Mouse (Mus musculus): ENCODE data around the gene Gm11985. TPM values are rescaled to one million over a fixed set of nuclear protein-coding genes. Genes with fewer than 3 reads are reported as not detected.

Gm11985 gene
- polyA plus RNA-seq, 1 experiment from 2014 or later, result not detected

DNA sequence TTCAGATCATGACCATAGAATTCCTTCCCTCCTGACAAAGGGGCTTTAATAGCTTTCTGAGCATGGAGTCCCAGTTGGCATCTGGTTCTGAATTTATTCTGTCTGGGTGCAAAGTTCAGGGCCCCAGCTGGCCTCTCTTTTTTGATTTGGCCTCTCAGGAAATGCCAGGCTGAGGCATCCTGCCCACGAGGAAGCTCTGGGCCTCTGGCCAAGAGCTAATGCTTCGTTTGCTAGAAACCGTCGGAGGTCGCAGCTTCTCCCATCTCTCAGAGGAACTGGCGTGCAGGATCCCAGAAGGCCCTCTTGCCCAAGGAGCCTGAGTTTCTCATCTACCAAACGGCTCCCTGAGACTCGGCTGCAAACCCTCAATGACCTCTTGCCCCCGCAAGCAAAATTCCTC, 22.8 kb upstream of the Gm11985 start:
- Histone ChIP-seq H3K27ac (ENCODE audit: low read depth, low read length) (no peak overlapping the region), H3K9me3 (ENCODE audit: control insufficient read depth, low read length) (no peaks in the 10 kb centered on the region), H3K9ac (ENCODE audit: low read length) (no peak overlapping the region), H3K36me3 (ENCODE audit: control insufficient read depth, insufficient read depth, low read length) (no peaks in the 10 kb centered on the region), H3K4me1 (ENCODE audit: control insufficient read depth, insufficient read depth, low read length) (peaks cover 9% of the 10 kb centered on the region), H3K27me3 (ENCODE audit: control insufficient read depth, insufficient read depth, low read length) (peaks cover 28% of the 10 kb centered on the region), H3K4me3 (ENCODE audit: low read depth, low read length) (no peak overlapping the region), H3K4me2 (no peak overlapping the region)
- ATAC-seq (ENCODE audit: low FRiP score) (no peak), DNase-seq (ENCODE audit: low spot score, missing footprints) (no peak)
- 45% methylated on average over 9 of the region's 9 CpGs for WGBS

DNA sequence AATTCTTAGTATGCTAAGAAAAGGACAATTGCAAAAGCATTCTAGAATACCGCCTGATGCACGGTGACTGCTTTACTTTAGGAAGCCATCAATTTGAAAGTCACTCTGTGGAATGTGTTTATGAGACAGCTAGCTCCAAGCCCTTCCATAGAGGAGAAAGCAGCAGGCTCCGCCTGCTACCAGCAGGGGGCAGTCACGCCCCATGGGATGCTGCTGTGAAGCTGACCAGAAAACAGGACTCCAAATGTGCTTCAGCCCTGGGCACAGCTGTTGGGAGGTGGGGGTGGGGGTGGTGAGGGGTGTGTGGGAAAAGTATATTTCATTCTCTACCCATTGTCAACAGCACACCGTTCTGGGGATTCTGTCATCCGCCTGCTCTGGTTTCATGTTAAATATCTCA, 22.0 kb upstream of the Gm11985 start:
- H3K27ac ChIP-seq (ENCODE audit: low read depth, low read length), result no peak overlapping the region
- no peak overlapping the region for H3K9ac ChIP-seq (ENCODE audit: low read length)
- peaks cover 28% of the 10 kb centered on the region for H3K27me3 ChIP-seq (ENCODE audit: control insufficient read depth, insufficient read depth, low read length)
- no peaks in the 10 kb centered on the region for H3K36me3 ChIP-seq (ENCODE audit: control insufficient read depth, insufficient read depth, low read length)
- no peaks in the 10 kb centered on the region for H3K9me3 ChIP-seq (ENCODE audit: control insufficient read depth, low read length)
- peak; percentile 96 for DNase-seq (ENCODE audit: low spot score, missing footprints)
- H3K4me2 ChIP-seq, result no peak overlapping the region
- H3K4me1 ChIP-seq (ENCODE audit: control insufficient read depth, insufficient read depth, low read length), result peaks cover 9% of the 10 kb centered on the region
- 23% methylated on average over 6 of the region's 6 CpGs for WGBS
- peak; percentile 18; the same call in 1 of the 2 replicates for ATAC-seq (ENCODE audit: low FRiP score)
- H3K4me3 ChIP-seq (ENCODE audit: low read depth, low read length), result no peak overlapping the region

DNA sequence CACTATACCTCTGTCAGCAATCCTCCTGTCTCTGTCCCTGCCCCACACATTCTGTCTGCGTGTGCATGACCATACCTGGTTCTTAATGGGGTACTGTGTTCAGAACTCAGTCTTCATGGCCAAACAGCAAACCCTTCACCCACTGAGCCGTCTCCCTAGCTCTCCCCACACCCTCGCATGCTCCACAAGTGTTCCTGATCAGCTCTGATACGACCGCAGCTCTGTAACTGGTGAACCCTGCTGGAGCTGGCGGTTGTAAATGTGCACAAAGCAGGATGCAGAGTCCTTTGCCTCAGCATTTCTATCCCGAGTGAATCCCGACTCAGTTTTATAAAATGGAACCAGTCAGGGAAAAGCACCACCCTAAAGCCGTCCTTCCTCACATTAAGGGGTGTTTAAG, 15.5 kb upstream of the Gm11985 start:
- 94% methylated on average over 9 of the region's 9 CpGs for WGBS

DNA sequence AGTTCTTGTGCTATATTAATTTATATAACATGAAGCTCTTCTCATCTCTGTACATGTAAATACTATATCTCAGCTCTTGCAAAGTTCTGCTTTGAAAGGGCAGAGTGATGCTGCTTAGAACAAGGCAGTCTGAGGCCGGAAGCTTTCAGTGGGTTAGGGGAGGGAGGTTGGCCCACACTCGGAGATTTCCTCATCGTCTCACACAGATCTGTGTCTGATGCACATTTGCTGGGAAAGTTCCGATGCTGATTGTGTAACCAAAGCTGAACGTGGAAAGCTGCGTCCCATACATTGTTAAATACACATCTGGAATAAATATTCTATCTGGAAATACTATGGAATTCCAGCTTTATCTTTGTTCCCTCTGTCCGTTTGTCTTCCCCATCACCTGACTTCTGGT, 13.8 kb upstream of the Gm11985 start:
- no peaks in the 10 kb centered on the region for H3K36me3 ChIP-seq (ENCODE audit: control insufficient read depth, insufficient read depth, low read length)
- no peak overlapping the region for H3K27ac ChIP-seq (ENCODE audit: low read depth, low read length)
- no peak overlapping the region for H3K9ac ChIP-seq (ENCODE audit: low read length)
- H3K4me3 ChIP-seq (ENCODE audit: low read depth, low read length), result no peak overlapping the region
- 87% methylated on average over 7 of the region's 7 CpGs for WGBS
- ATAC-seq (ENCODE audit: low FRiP score) (no peak), DNase-seq (ENCODE audit: low spot score, missing footprints) (no peak)
- peaks cover 7% of the 10 kb centered on the region for H3K4me1 ChIP-seq (ENCODE audit: control insufficient read depth, insufficient read depth, low read length)
- no peaks in the 10 kb centered on the region; the same call in 1 of the 2 replicates for H3K27me3 ChIP-seq (ENCODE audit: control insufficient read depth, insufficient read depth, low read length)
- no peaks in the 10 kb centered on the region for H3K9me3 ChIP-seq (ENCODE audit: control insufficient read depth, low read length)
- no peak overlapping the region for H3K4me2 ChIP-seq

More for the DNA sequence above, 15.5 kb upstream of the Gm11985 start:
- Histone ChIP-seq H3K4me3 (ENCODE audit: low read depth, low read length) (no peak overlapping the region), H3K9me3 (ENCODE audit: control insufficient read depth, low read length) (no peaks in the 10 kb centered on the region), H3K9ac (ENCODE audit: low read length) (no peak overlapping the region), H3K36me3 (ENCODE audit: control insufficient read depth, insufficient read depth, low read length) (no peaks in the 10 kb centered on the region), H3K4me2 (no peak overlapping the region), H3K4me1 (ENCODE audit: control insufficient read depth, insufficient read depth, low read length) (no peaks in the 10 kb centered on the region), H3K27ac (ENCODE audit: low read depth, low read length) (no peak overlapping the region), H3K27me3 (ENCODE audit: control insufficient read depth, insufficient read depth, low read length) (no peaks in the 10 kb centered on the region; the same call in 1 of the 2 replicates)
- DNase-seq (ENCODE audit: low spot score, missing footprints), result no peak
- no peak for ATAC-seq (ENCODE audit: low FRiP score)

DNA sequence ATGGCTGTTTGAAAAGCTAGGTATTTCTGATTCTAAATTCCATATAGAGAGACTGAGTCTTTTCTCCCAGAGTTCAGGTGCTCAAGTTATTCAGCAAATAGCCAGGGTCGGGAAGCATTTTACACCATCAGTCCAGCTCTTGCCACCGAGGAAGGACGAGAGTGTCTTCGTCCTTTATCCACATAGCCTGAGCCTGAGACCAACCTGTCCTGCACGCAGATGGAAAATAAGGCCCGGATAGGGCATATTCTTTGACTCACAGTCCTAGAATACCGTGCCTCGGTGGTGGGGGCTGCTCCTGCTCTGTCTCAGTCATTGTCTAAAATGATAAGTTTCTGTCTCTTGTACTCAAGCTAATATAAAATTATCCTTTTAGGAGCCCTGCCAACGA, 12.0 kb upstream of the Gm11985 start:
- 80% methylated on average over 9 of the region's 9 CpGs for WGBS
- H3K27me3 ChIP-seq (ENCODE audit: control insufficient read depth, insufficient read depth, low read length), result no peaks in the 10 kb centered on the region; the same call in 1 of the 2 replicates

DNA sequence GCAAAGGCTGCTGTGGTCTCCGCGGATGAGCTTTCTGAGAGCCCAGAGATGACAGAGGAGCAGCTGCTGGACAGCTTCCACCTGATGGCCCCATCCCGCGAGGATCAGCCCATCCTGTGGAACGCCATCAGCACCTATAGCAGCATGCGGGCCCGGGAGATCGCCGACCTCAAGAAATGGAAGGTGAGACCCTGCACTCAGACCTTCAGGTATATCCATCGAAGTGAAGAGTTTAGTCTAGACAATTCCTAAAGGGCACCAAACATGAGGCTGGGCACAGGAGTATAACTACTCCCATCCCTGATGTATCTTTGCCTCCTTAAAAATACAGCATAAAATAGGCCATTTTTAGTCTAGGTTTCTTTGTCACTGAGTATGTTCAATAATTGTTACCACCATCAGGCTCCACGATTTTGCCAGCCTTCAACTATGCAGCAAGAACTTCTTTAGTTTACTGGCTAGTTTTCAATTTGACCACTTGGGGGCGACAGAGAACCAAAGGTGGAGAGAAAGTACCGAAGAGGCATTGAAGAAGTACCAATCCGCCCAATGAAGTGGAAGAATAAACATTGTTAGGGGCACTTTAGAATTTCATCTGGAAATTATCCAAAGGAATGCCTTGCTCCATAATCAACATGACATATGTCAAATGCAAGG, 11.5 kb upstream of the Gm11985 start:
- no peak overlapping the region for H3K9ac ChIP-seq (ENCODE audit: low read length)
- H3K4me3 ChIP-seq (ENCODE audit: low read depth, low read length), result no peak overlapping the region
- H3K4me1 ChIP-seq (ENCODE audit: control insufficient read depth, insufficient read depth, low read length), result peaks cover 9% of the 10 kb centered on the region
- no peaks in the 10 kb centered on the region for H3K36me3 ChIP-seq (ENCODE audit: control insufficient read depth, insufficient read depth, low read length)
- DNase-seq (ENCODE audit: low spot score, missing footprints) (peak; percentile 96), ATAC-seq (ENCODE audit: low FRiP score) (no peak; the same call in 1 of the 2 replicates)
- H3K9me3 ChIP-seq (ENCODE audit: control insufficient read depth, low read length), result no peaks in the 10 kb centered on the region
- no peak overlapping the region for H3K4me2 ChIP-seq
- no peaks in the 10 kb centered on the region; the same call in 1 of the 2 replicates for H3K27me3 ChIP-seq (ENCODE audit: control insufficient read depth, insufficient read depth, low read length)
- H3K27ac ChIP-seq (ENCODE audit: low read depth, low read length), result no peak overlapping the region
- 57% methylated on average over 14 of the region's 14 CpGs for WGBS

More for the DNA sequence above, 12.0 kb upstream of the Gm11985 start:
- no peaks in the 10 kb centered on the region for H3K9me3 ChIP-seq (ENCODE audit: control insufficient read depth, low read length)
- H3K9ac ChIP-seq (ENCODE audit: low read length), result no peak overlapping the region
- no peak overlapping the region for H3K27ac ChIP-seq (ENCODE audit: low read depth, low read length)
- peaks cover 9% of the 10 kb centered on the region for H3K4me1 ChIP-seq (ENCODE audit: control insufficient read depth, insufficient read depth, low read length)
- ATAC-seq (ENCODE audit: low FRiP score) (no peak), DNase-seq (ENCODE audit: low spot score, missing footprints) (no peak)
- no peak overlapping the region for H3K4me2 ChIP-seq
- H3K4me3 ChIP-seq (ENCODE audit: low read depth, low read length), result no peak overlapping the region
- no peaks in the 10 kb centered on the region for H3K36me3 ChIP-seq (ENCODE audit: control insufficient read depth, insufficient read depth, low read length)

DNA sequence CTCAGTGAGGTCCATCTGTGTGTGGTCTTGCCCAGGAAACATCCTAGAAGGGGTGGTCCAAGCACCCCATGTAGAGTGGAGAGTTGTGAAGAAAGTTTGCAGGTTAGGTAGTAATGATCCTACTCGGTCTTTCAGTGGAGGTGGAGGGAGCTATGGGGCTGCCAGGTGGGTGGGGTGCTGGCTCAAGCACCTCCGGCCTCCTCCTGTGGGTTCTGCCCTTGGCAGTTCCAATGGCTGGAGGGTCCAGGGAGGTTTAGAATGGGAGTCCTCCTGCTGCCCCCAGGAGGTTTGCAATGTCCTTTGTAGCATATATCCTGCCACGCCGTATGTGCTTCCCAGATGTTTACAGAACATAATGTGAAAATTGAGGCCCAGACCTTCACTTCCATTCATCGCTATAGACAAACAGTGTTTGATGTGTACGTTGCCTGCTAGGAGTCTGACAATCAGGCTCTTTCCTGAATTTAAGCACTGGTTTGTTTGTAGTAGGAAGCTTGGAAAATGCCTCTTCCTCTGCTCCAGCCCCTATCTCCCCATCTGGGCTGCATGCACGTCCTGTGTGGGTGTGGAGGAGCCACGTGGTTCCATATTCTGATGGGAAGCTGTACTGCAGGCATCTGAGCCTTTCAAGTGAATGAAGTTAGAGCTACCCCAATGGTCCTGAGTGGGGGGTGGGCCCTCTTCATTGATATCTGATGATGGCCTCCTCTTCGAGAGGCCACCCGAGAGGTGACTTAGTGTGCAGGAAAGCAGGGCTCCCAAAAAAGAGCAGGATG, 10.3 kb upstream of the Gm11985 start:
- peaks cover 9% of the 10 kb centered on the region for H3K4me1 ChIP-seq (ENCODE audit: control insufficient read depth, insufficient read depth, low read length)
- WGBS, result 87% methylated on average over 10 of the region's 10 CpGs
- no peak overlapping the region for H3K9ac ChIP-seq (ENCODE audit: low read length)
- H3K27ac ChIP-seq (ENCODE audit: low read depth, low read length), result no peak overlapping the region
- DNase-seq (ENCODE audit: low spot score, missing footprints) (no peak), ATAC-seq (ENCODE audit: low FRiP score) (no peak)
- H3K36me3 ChIP-seq (ENCODE audit: control insufficient read depth, insufficient read depth, low read length), result no peaks in the 10 kb centered on the region
- no peaks in the 10 kb centered on the region for H3K9me3 ChIP-seq (ENCODE audit: control insufficient read depth, low read length)
- no peak overlapping the region for H3K4me3 ChIP-seq (ENCODE audit: low read depth, low read length)
- no peak overlapping the region for H3K4me2 ChIP-seq
- no peaks in the 10 kb centered on the region; the same call in 1 of the 2 replicates for H3K27me3 ChIP-seq (ENCODE audit: control insufficient read depth, insufficient read depth, low read length)

DNA sequence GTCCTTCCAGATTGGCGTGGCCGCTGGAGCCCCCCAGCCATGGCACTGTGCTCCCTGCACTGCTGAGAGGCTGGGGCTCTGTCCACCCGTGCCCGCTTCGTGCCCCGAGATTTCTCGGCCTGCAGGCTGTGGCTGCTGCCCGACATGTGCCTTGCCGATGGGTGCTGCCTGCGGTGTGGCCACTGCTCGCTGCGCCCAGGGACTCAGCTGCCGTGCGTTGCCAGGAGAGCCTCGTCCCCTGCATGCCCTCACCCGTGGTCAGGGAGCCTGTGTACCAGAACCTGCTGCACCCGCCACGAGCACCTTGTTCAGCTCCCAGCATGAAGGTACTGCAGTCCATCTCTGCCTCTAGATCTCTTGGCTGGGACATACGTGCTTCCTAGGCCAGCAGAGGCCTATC, 9.6 kb upstream of the Gm11985 start:
- DNase-seq (ENCODE audit: low spot score, missing footprints), result no peak
- 87% methylated on average over 19 of the region's 19 CpGs for WGBS
- no peaks in the 10 kb centered on the region for H3K36me3 ChIP-seq (ENCODE audit: control insufficient read depth, insufficient read depth, low read length)
- H3K27me3 ChIP-seq (ENCODE audit: control insufficient read depth, insufficient read depth, low read length), result no peaks in the 10 kb centered on the region; the same call in 1 of the 2 replicates
- no peak overlapping the region for H3K4me3 ChIP-seq (ENCODE audit: low read depth, low read length)
- H3K4me2 ChIP-seq, result no peak overlapping the region
- peak; percentile 14; the same call in 1 of the 2 replicates for ATAC-seq (ENCODE audit: low FRiP score)
- peaks cover 9% of the 10 kb centered on the region for H3K4me1 ChIP-seq (ENCODE audit: control insufficient read depth, insufficient read depth, low read length)
- H3K9me3 ChIP-seq (ENCODE audit: control insufficient read depth, low read length), result no peaks in the 10 kb centered on the region
- no peak overlapping the region for H3K27ac ChIP-seq (ENCODE audit: low read depth, low read length)
- no peak overlapping the region for H3K9ac ChIP-seq (ENCODE audit: low read length)

DNA sequence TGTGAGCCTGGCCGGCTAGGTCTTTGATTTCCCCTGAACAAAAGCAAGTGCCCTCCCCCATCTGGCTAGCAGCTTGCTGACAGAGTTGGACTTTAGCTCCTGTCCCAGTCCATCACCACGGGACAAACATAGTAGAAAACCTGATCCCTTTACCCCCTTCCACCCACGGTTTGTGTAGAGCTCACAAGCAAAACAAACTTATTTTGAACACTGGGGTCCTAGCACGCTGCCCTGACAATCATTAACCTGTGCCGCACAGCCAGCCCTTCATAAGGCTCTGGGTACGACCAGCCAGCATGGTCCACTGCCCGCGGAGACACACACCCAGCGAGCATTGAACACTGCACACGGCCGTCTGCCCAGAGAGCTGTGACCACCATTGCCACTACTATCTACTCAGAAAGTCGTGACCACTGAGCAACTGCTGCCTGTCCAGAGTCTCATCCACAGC, 9.1 kb upstream of the Gm11985 start, which contains the start of gene Igfbp1:
Gene Igfbp1 (plus strand): TSS at position 292 of the 451 bp plus-strand sequence.
- Histone ChIP-seq H3K4me2 (peak within 1 kb of the TSS; percentile 6; the same call in 1 of the 2 replicates), H3K4me1 (ENCODE audit: control insufficient read depth, insufficient read depth, low read length) (peaks cover 9% of the 10 kb centered on the region), H3K4me3 (ENCODE audit: low read depth, low read length) (no peak within 1 kb of the TSS), H3K9ac (ENCODE audit: low read length) (no peak within 1 kb of the TSS), H3K27me3 (ENCODE audit: control insufficient read depth, insufficient read depth, low read length) (no peaks in the 10 kb centered on the region; the same call in 1 of the 2 replicates), H3K36me3 (ENCODE audit: control insufficient read depth, insufficient read depth, low read length) (no peaks in the 10 kb centered on the region), H3K9me3 (ENCODE audit: control insufficient read depth, low read length) (no peaks in the 10 kb centered on the region), H3K27ac (ENCODE audit: low read depth, low read length) (no peak within 1 kb of the TSS)
- DNase-seq (ENCODE audit: low spot score, missing footprints) (peak; percentile 86), ATAC-seq (ENCODE audit: low FRiP score) (peak; percentile 39)
- 20% methylated on average over 12 of the region's 12 CpGs for WGBS
